Mouse (Mus musculus): ENCODE results near the gene Vps54.
"Not testable (repeated sequence)": the region's sequence is repeated elsewhere in the genome, so short reads cannot be mapped to it uniquely, and the experiment has no call there.

Vps54 gene

GRCm38 (mm10) chr11:21247203-21247865, 8.3 kb downstream of the Vps54 start:
- no peak for DNase-seq

GRCm38 (mm10) chr11:21247940-21248339, 8.9 kb downstream of the Vps54 start:
- no peak for DNase-seq

- DNase-seq: no peak
Measured at GRCm38 (mm10) chr11:21250366-21250765, 11.3 kb downstream of the Vps54 start.

GRCm38 (mm10) chr11:21258611-21259010, 19.5 kb downstream of the Vps54 start:
- DNase-seq: not testable (repeated sequence)

GRCm38 (mm10) chr11:21265423-21265822, 26.3 kb downstream of the Vps54 start:
- no peak for DNase-seq

- DNase-seq: no peak
Measured at GRCm38 (mm10) chr11:21276151-21276550, 37.1 kb downstream of the Vps54 start.

- no peak for DNase-seq
Measured at GRCm38 (mm10) chr11:21286391-21286790, 47.3 kb downstream of the Vps54 start.

GRCm38 (mm10) chr11:21288153-21288552, 49.1 kb downstream of the Vps54 start:
- not testable (repeated sequence) for DNase-seq

GRCm38 (mm10) chr11:21295486-21295885, 56.4 kb downstream of the Vps54 start:
- no peak for DNase-seq

GRCm38 (mm10) chr11:21303619-21304018, 64.5 kb downstream of the Vps54 start:
- DNase-seq: no peak

GRCm38 (mm10) chr11:21307078-21307668, 68.1 kb downstream of the Vps54 start:
- DNase-seq: no peak

GRCm38 (mm10) chr11:21308119-21308518, 69.0 kb downstream of the Vps54 start:
- no peak for DNase-seq

GRCm38 (mm10) chr11:21309516-21309915, 70.4 kb downstream of the Vps54 start:
- DNase-seq: no peak

GRCm38 (mm10) chr11:21313922-21314657, 75.0 kb downstream of the Vps54 start:
- DNase-seq: no peak

GRCm38 (mm10) chr11:21321577-21321976, 82.5 kb downstream of the Vps54 start:
- no peak for DNase-seq

- DNase-seq: no peak
Measured at GRCm38 (mm10) chr11:21322349-21322748, 83.3 kb downstream of the Vps54 start.

- no peak for DNase-seq
Measured at GRCm38 (mm10) chr11:21325781-21326180, 86.7 kb downstream of the Vps54 start.

GRCm38 (mm10) chr11:21326770-21327169, 87.7 kb downstream of the Vps54 start:
- no peak for DNase-seq

GRCm38 (mm10) chr11:21327486-21327885, 88.4 kb downstream of the Vps54 start:
- DNase-seq: no peak

GRCm38 (mm10) chr11:21328141-21328540, 89.1 kb downstream of the Vps54 start:
- DNase-seq: no peak

GRCm38 (mm10) chr11:21332639-21333295, 93.7 kb downstream of the Vps54 start:
- no peak for DNase-seq

GRCm38 (mm10) chr11:21337855-21338254, 98.8 kb downstream of the Vps54 start:
- no peak for DNase-seq

- DNase-seq: no peak
Measured at GRCm38 (mm10) chr11:21339088-21339487, 100.0 kb downstream of the Vps54 start.

- no peak for DNase-seq
Measured at GRCm38 (mm10) chr11:21343490-21343889, 104.4 kb downstream of the Vps54 start.

Measured in right cerebral cortex, postnatal 14 days (tissue).